Mouse (Mus musculus) CH12.LX (cell line): ENCODE measurements around the gene Rpn2.

ENCODE experiments used
- CTCF ChIP-seq, 2 experiments: IDR thresholded peaks in 1 of 2; conservative IDR thresholded peaks in 1 of 2; 2 replicates each; pipeline ENCODE4 v1.5.1; 2011 to 2012; ENCODE audit warnings: low read depth in 2 of 2, low read length in 2 of 2, improper control_type of control experiment in 1 of 2, inconsistent platforms in 1 of 2, mild to moderate bottlenecking in 1 of 2, moderate library complexity in 1 of 2
- E2F4 ChIP-seq: IDR thresholded peaks from 2 replicates; pipeline ENCODE4 v1.6.1; 2011; ENCODE audit warnings: low read depth, low read length, improper control_type of control experiment; ENCODE audit not compliant: insufficient replicate concordance
- KAT2A ChIP-seq: IDR thresholded peaks from 2 replicates; pipeline ENCODE4 v1.6.1; 2012; ENCODE audit warnings: low read length, improper control_type of control experiment, inconsistent platforms; ENCODE audit not compliant: insufficient replicate concordance
- MAFK ChIP-seq: IDR thresholded peaks from 2 replicates; pipeline ENCODE4 v1.6.1; 2011; ENCODE audit warnings: low read length, improper control_type of control experiment; ENCODE audit not compliant: insufficient replicate concordance
- MAX ChIP-seq: IDR thresholded peaks from 2 replicates; pipeline ENCODE4 v1.6.1; 2011; ENCODE audit warnings: low read length, improper control_type of control experiment
- MXI1 ChIP-seq: IDR thresholded peaks from 2 replicates; pipeline ENCODE4 v1.6.1; 2011; ENCODE audit warnings: mild to moderate bottlenecking, low read depth, low read length, improper control_type of control experiment
- POLR2A ChIP-seq: IDR thresholded peaks from 2 replicates; pipeline ENCODE4 v1.6.1; 2011; ENCODE audit warnings: low read depth, mild to moderate bottlenecking, improper control_type of control experiment, low read length
- POLR2AphosphoS2 ChIP-seq: IDR thresholded peaks from 2 replicates; pipeline ENCODE4 v1.6.1; 2011; ENCODE audit warnings: low read depth, low read length, improper control_type of control experiment
- SMC3 ChIP-seq: IDR thresholded peaks from 2 replicates; pipeline ENCODE4 v1.6.1; 2011; ENCODE audit warnings: low read depth, low read length, improper control_type of control experiment
- TBP ChIP-seq: conservative IDR thresholded peaks from 2 replicates; pipeline ENCODE4 v1.6.1; 2011; ENCODE audit warnings: low read depth, low read length, improper control_type of control experiment
- ZMIZ1 ChIP-seq: IDR thresholded peaks from 2 replicates; pipeline ENCODE4 v1.6.1; 2012; ENCODE audit warnings: low read depth, mild to moderate bottlenecking, inconsistent platforms, low read length, improper control_type of control experiment
- ZNF384 ChIP-seq: IDR thresholded peaks from 2 replicates; pipeline ENCODE4 v1.6.1; 2012; ENCODE audit warnings: low read depth, low read length, improper control_type of control experiment, inconsistent platforms

GRCm38 (mm10) chr2:157309611-157310010 lies 30.8 kb downstream of the Rpn2 start:
- TF ChIP-seq POLR2A = no peak
- no peak for TF ChIP-seq POLR2AphosphoS2
- TF ChIP-seq CTCF (conservative IDR thresholded peaks at IDR 0.05 in 1 of 2, IDR thresholded peaks at IDR 0.05 in 1 of 2; ENCODE audit: low read depth in 2 of 2, low read length in 2 of 2) = no peak
- no peak for TF ChIP-seq MAX
- no peak for TF ChIP-seq MAFK
- TF ChIP-seq ZNF384 = no peak
- no peak for TF ChIP-seq E2F4
- TF ChIP-seq KAT2A = no peak
- TF ChIP-seq MXI1 = no peak
- no peak for TF ChIP-seq SMC3
- no peak for TF ChIP-seq TBP
- TF ChIP-seq ZMIZ1 = no peak
